7 mouse cellular contexts compared by ENCODE assay signal in genomic region chr2:118372901-118373571, GRCm38 (mm10). TPM values are rescaled to one million over a fixed set of nuclear protein-coding genes. Genes with fewer than 3 reads are reported as not detected.
DNase-seq lines count a peak whose midpoint lies in the region; ATAC-seq lines count a peak whose summit lies in the region.

Gene Gpr176, minus strand, starts transcription at chr2:118373419.

- H3K27me3 ChIP-seq in hindbrain, embryonic 16.5 days (replicated peaks; ENCODE audit: control insufficient read depth, insufficient read depth, low read length) = no peaks in the 10 kb centered on the region
- H3K27me3 ChIP-seq in midbrain, embryonic 10.5 days (ENCODE audit: low read depth, poor library complexity, severe bottlenecking) = peaks cover 71% of the 10 kb centered on the region

- DNase-seq in WW6 (ENCODE audit: low read depth, low spot score) = peak; percentile 26
- peak; percentile 55 to 63 for DNase-seq in cerebellum, adult 18-20 months
- DNase-seq in forelimb bud, embryonic 11.5 days (ENCODE audit: low read depth, low spot score) = peak; percentile 44
- peak; percentile 31 to 49 for DNase-seq in left cerebral cortex, postnatal 14 days (ENCODE audit: low spot score in 2 of 2)
- DNase-seq in midbrain, embryonic 10.5 days (ENCODE audit: low spot score) = peak; percentile 67
- DNase-seq in right cerebral cortex, postnatal 4 days = peak; percentile 66

- H3K9ac ChIP-seq in hindbrain, embryonic 16.5 days (ENCODE audit: low read depth, low read length) = peak within 1 kb of the TSS; percentile 68

- ATAC-seq in hindbrain, embryonic 16.5 days = peak; percentile 86

- H3K4me3 ChIP-seq in hindbrain, embryonic 16.5 days (ENCODE audit: low read length) = peak within 1 kb of the TSS; percentile 63
- peak within 1 kb of the TSS; percentile 63 for H3K4me3 ChIP-seq in midbrain, embryonic 10.5 days

- no peaks in the 10 kb centered on the region for H3K36me3 ChIP-seq in hindbrain, embryonic 16.5 days (ENCODE audit: control insufficient read depth, insufficient read depth, low read length)
- no peaks in the 10 kb centered on the region for H3K36me3 ChIP-seq in midbrain, embryonic 10.5 days

- peak within 1 kb of the TSS; percentile 68 for H3K27ac ChIP-seq in hindbrain, embryonic 16.5 days (ENCODE audit: low read depth, low read length)
- peak within 1 kb of the TSS; percentile 83 for H3K27ac ChIP-seq in midbrain, embryonic 10.5 days (replicated peaks)

- H3K4me2 ChIP-seq in hindbrain, embryonic 16.5 days (ENCODE audit: low read length) = peak within 1 kb of the TSS; percentile 90

- WGBS in hindbrain, embryonic 16.5 days = under 1% methylated on average over 47 of the region's 59 CpGs
- WGBS in midbrain, embryonic 10.5 days = under 1% methylated on average over 58 of the region's 59 CpGs

- H3K9me3 ChIP-seq in hindbrain, embryonic 16.5 days (ENCODE audit: control insufficient read depth, low read length) = no peaks in the 10 kb centered on the region
- no peaks in the 10 kb centered on the region for H3K9me3 ChIP-seq in midbrain, embryonic 10.5 days (replicated peaks)

- intact Hi-C loops in left cerebral cortex, postnatal 14 days (cut with DNase I) = no loop called here

- peaks cover 10% of the 10 kb centered on the region for H3K4me1 ChIP-seq in hindbrain, embryonic 16.5 days (ENCODE audit: control insufficient read depth, insufficient read depth, low read depth, low read length)
- peaks cover 17% of the 10 kb centered on the region for H3K4me1 ChIP-seq in midbrain, embryonic 10.5 days

RNA-seq across cellular contexts. Expression of gene Gpr176, which starts in this region (rescaled TPM):
- polyA plus RNA-seq in hindbrain, embryonic 16.5 days (2015; fragmentation: Nextera tagmentation; extraction: Ambion mirVana) = 8.6 and 9.6 TPM in 2 replicates
- total RNA-seq in left cerebral cortex, postnatal 14 days (2021) = 10 to 100 TPM; 11.4 to 12.5 TPM
- polyA plus RNA-seq in midbrain, embryonic 10.5 days (2016; fragmentation: Nextera tagmentation; extraction: Ambion mirVana) = 0.16 and 0.32 TPM in 2 replicates

Comparison
In these comparisons a context has a peak if more than half of its experiments do, and no peak if none do; other contexts are left out.
1. Peak in every context shown above with its lines: DNase-seq, ATAC-seq, H3K4me3 ChIP-seq and H3K27ac ChIP-seq.
2. Peak in DNase-seq, H3K4me3 ChIP-seq and H3K27ac ChIP-seq in midbrain, embryonic 10.5 days; RNA of the gene not detected or under 1 TPM.